Mouse (Mus musculus): ENCODE measurements around the gene Ube2e1.

The Ube2e1 gene

GRCm38 (mm10) chr14:18331693-18332131, at the start of gene Ube2e1:
Ube2e1 (minus strand) TSS chr14:18331859.
- peak; percentile 52 to 61 for DNase-seq (ENCODE audit: low read depth in 2 of 2, low spot score in 2 of 2)

GRCm38 (mm10) chr14:18379841-18380240, 48.2 kb upstream of the Ube2e1 start:
- no peak for DNase-seq (ENCODE audit: low read depth in 2 of 2, low spot score in 2 of 2)

- DNase-seq (ENCODE audit: low read depth in 2 of 2, low spot score in 2 of 2): no peak
These were observed 46.4 kb upstream of the Ube2e1 start for GRCm38 (mm10) chr14:18377944-18378575.

DNA sequence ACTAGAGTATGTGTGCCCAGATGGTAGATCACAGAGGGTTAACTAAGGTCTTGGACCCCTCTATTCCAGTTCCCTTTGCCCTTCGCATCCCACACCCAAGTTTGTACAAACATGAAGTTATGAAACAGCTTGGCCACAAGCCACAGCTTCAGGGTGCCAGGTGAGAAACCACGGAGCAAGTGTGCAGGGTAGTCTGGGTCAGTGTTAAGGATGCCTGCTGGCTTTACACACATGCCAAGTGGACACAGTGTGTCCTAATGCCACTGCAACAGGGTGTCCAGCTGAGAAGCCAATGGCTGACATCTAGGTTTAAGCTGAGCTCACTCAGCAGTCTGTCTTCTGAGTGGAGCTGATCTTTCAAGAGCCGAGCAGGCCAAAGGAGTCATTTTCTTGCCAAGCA, 44.5 kb upstream of the Ube2e1 start:
- DNase-seq (ENCODE audit: low read depth in 2 of 2, low spot score in 2 of 2): no peak

DNA sequence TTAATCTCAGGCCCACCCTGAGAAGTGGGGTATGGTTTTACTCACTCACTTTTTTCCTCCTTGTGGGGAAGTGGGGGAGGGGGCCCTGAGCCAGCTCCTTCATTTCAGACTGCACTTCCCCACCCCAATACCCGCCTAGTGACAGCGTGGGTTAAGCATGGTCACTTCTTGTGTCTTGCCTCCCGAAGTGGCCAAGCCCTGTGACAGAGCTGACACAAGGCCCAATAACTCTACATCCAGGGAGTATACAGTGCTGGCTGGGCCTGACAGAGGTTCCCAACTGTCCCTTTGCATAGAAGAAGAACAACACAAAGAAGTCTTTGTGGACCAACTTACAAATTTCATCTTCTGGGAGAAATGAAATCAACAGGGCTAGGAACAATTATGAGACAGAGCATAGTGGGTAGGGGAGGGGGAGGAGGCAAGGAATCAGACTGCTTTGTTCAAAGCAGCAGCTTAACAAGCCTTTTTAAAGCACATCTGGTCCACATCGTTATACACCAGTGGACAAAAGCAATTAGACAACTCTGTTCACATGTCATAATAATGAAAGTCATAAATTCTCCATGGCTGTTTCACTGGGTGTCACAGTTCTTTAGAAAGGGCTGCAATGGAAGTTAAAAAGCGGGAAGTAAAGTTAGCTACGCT, 42.2 kb upstream of the Ube2e1 start:
- no peak for DNase-seq (ENCODE audit: low read depth in 2 of 2, low spot score in 2 of 2)

DNA sequence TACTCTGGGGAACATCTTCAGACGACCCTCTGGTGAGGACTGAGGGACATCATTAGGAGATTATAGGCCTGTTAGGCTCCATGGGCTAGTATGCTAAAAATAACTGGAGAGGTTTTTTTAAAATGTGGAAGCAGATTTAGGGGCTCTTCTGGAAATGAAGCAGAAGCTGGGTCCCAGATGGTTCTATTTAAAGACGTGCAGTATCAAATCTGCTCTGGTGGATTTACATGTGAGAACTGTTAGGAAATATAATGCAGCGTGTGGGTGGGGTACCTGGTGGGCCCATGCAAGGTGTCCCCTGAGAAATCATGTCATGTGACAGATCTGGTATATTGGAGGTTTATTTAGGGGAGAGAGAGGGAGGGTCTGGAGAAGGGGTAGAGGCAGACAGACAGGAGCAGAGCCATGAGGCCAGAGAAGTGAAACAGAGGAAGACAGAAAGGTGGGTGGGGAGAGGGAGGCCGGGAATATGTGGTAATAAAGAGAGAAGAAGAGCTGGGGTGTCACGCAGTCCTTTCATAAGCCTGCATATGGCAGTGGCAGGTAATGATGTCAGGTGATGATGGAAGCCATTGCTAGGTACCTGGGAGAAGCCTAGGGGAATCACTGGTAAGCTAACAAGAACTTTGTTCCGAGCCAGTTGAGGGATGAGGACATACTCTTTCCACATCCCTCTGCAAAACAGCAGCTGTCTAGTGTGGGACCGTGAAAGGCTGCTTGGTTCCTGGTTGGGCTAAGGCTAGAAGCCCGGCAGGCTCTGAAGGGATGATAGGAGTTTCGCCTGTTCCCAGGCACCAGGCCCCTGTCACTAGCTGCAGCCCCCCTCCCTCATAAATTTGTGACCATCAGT, 41.3 kb upstream of the Ube2e1 start:
- DNase-seq (ENCODE audit: low read depth in 2 of 2, low spot score in 2 of 2): no peak

DNA sequence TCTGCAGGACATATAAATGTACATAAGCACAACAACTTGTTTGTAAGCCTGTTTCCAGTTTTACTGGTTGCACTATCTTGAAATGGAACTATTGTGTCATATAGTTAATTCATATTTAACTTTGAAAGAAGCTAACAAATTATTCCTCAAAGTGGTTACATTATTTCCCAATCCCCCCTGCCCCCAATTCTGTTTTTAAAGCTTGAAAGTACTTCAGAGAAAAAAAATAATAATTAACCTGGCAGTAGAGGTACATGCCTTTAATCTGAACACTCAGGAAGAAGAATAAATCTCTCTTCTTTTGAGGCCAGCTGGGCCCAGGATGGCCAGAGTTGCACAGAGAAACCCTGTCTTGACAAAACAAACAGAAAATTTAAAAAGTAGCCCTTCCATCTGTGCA, 37.4 kb upstream of the Ube2e1 start:
- DNase-seq (ENCODE audit: low read depth in 2 of 2, low spot score in 2 of 2): no peak

- no peak for DNase-seq (ENCODE audit: low read depth in 2 of 2, low spot score in 2 of 2)
These were observed 35.4 kb upstream of the Ube2e1 start for GRCm38 (mm10) chr14:18367025-18367424.

DNA sequence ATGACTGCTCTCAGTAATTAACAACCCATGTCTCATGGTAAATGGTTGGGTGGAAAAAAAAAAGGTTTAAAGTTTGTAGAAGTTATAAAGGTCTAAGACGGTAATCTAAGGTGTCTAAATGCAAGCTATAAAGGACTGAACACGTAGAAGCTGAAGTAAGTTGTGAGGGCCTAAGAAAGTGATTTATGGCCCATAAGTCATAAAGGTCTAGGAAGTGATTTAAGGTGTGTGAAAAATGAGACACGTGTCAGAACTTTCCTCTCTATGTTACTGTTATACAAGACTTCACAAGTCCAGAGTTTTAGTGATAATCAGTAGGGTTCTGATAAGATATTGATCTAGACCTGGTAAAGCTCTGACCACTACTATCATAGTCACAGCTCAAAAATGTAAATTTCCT, 32.7 kb upstream of the Ube2e1 start:
- DNase-seq (ENCODE audit: low read depth in 2 of 2, low spot score in 2 of 2): no peak

- no peak for DNase-seq (ENCODE audit: low read depth in 2 of 2, low spot score in 2 of 2)
These were observed 24.8 kb upstream of the Ube2e1 start for GRCm38 (mm10) chr14:18356442-18356841.

- no peak for DNase-seq (ENCODE audit: low read depth in 2 of 2, low spot score in 2 of 2)
These were observed 24.0 kb upstream of the Ube2e1 start for GRCm38 (mm10) chr14:18355514-18356190.

- DNase-seq (ENCODE audit: low read depth in 2 of 2, low spot score in 2 of 2): no peak
These were observed 21.9 kb upstream of the Ube2e1 start for GRCm38 (mm10) chr14:18353525-18353924.

GRCm38 (mm10) chr14:18352934-18353333, 21.3 kb upstream of the Ube2e1 start:
- DNase-seq (ENCODE audit: low read depth in 2 of 2, low spot score in 2 of 2): no peak

DNA sequence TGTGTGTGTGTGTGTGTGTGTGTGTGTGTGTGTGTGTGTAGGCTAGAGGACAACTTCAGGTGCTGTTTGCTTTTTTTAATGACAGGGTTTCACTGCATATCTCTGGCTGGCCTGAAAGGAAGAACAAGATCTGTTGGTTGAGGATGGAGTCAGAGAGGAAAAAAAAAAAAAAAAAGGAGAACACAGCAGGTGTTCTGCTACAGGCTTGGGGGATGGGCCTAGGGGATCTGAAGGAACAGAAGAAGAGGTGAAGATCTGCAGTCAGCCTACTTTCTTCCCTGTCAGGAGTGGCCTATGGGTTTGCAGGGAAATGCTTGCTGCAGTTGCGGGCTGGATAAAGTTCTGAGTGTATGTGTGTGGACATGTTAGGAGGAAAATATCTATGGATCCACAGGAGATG, 19.0 kb upstream of the Ube2e1 start:
- no peak for DNase-seq (ENCODE audit: low read depth in 2 of 2, low spot score in 2 of 2)

GRCm38 (mm10) chr14:18349871-18350270, 18.2 kb upstream of the Ube2e1 start:
- no peak for DNase-seq (ENCODE audit: low read depth in 2 of 2, low spot score in 2 of 2)

- DNase-seq (ENCODE audit: low read depth in 2 of 2, low spot score in 2 of 2): no peak
These were observed 11.9 kb upstream of the Ube2e1 start for GRCm38 (mm10) chr14:18343589-18343988.

DNA sequence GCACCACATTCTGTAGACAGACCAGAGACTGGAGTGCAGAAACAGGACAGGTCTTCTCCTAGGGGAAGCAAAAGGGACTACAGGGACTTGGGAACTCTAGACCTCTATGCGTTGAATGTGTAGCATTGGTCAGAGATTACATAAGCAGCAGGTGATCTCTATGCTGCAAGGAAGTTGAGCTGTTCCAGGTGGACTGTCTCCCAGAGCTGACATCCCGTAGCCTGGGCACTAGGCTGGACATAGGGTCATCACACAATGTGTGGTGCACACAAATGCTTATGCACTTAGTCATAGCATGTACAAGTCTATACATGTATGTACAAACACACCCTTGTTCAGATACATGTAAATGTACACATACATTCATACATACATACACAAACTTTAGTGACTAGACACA, 11.1 kb upstream of the Ube2e1 start:
- DNase-seq (ENCODE audit: low read depth in 2 of 2, low spot score in 2 of 2): no peak

GRCm38 (mm10) chr14:18341088-18341487, 9.4 kb upstream of the Ube2e1 start:
- no peak for DNase-seq (ENCODE audit: low read depth in 2 of 2, low spot score in 2 of 2)

- DNase-seq (ENCODE audit: low read depth in 2 of 2, low spot score in 2 of 2): no peak
These were observed 4.4 kb upstream of the Ube2e1 start for GRCm38 (mm10) chr14:18336106-18336505.

DNA sequence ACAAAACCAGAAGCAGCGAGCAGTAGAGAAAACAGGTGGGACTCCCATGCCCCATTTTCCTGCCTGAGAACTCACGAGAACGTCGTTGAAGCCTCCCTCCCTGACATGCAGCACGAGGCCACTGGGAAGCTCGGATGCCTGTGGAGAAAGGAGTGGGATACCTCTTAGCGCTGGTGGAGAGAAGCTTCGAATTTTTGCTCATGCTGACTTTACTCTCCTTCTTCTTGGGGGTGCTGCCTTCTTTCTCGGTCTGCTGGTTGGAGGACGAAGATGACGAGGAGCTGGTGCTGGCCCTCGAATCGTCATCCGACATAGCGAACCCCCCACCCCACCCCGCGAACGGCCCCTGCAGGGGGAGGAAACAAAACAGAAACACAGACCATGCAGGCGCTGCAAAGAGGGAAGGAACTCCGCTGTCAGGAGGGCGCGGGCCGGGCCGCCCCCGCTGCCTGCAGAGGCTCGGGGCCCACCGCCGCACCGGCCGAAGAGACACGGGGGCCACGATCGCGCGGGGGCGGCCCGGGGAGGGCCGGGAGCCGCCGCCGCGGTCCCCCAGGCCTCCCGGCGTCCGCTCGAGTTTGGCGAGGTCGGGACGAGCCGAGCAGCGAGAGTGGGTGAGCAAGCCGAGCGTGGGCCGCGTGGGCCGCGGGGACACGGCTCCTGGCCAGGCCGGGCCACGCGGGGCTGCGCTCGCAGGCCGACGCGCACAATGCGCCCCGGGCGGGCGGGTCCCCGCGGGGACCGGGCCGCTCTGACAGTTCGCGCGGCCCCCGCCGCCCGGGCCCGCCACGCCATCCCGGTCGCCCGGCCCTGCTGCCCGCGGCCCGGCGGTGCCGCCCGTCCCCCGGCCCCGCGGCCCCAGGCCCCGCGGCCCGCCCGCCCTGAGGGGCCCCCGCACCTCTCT, 618 bp downstream of the Ube2e1 start:
- DNase-seq (ENCODE audit: low read depth in 2 of 2, low spot score in 2 of 2): peak; percentile 3 to 36

Measured in CD8-positive naive resting alpha-beta T cell, adult 2 months (primary cell).